Mouse (Mus musculus): ENCODE measurements around the gene Zdhhc18. TPM values are rescaled to one million over a fixed set of nuclear protein-coding genes. Genes with fewer than 3 reads are reported as not detected.
A peak's percentile ranks its signal among the peaks of the same experiment; 100 is the strongest.

Gene Zdhhc18
- polyA plus RNA-seq, 1 experiment from 2014 or later = 1.9 TPM

- 86% methylated on average over 8 of the region's 8 CpGs for WGBS
- Histone ChIP-seq H3K9me3 (ENCODE audit: control insufficient read depth, low read length) (no peaks in the 10 kb centered on the region), H3K4me3 (ENCODE audit: low read depth, low read length) (no peak overlapping the region), H3K27ac (ENCODE audit: low read depth) (no peak overlapping the region), H3K9ac (ENCODE audit: low read length) (no peak overlapping the region), H3K27me3 (replicated peaks; ENCODE audit: control insufficient read depth, insufficient read depth, low read length) (no peaks in the 10 kb centered on the region), H3K36me3 (ENCODE audit: control insufficient read depth, insufficient read depth, low read length) (peaks cover 28% of the 10 kb centered on the region), H3K4me2 (ENCODE audit: low read length) (no peak overlapping the region), H3K4me1 (replicated peaks; ENCODE audit: control insufficient read depth, insufficient read depth, low read length) (no peaks in the 10 kb centered on the region)
- DNase-seq (ENCODE audit: low spot score) (no peak), ATAC-seq (replicated peaks; ENCODE audit: low FRiP score, low TSS enrichment, low read depth) (no peak)
These were observed 29.3 kb downstream of the Zdhhc18 start for GRCm38 (mm10) chr4:133620668-133621067.

GRCm38 (mm10) chr4:133619473-133620136 is 30.3 kb downstream of the Zdhhc18 start:
- Histone ChIP-seq H3K4me2 (ENCODE audit: low read length) (no peak overlapping the region), H3K27me3 (replicated peaks; ENCODE audit: control insufficient read depth, insufficient read depth, low read length) (no peaks in the 10 kb centered on the region), H3K9me3 (ENCODE audit: control insufficient read depth, low read length) (no peaks in the 10 kb centered on the region), H3K4me3 (ENCODE audit: low read depth, low read length) (no peak overlapping the region), H3K4me1 (replicated peaks; ENCODE audit: control insufficient read depth, insufficient read depth, low read length) (no peaks in the 10 kb centered on the region), H3K36me3 (ENCODE audit: control insufficient read depth, insufficient read depth, low read length) (peaks cover 18% of the 10 kb centered on the region), H3K27ac (ENCODE audit: low read depth) (no peak overlapping the region), H3K9ac (ENCODE audit: low read length) (no peak overlapping the region)
- DNase-seq (ENCODE audit: low spot score) (no peak), ATAC-seq (replicated peaks; ENCODE audit: low FRiP score, low TSS enrichment, low read depth) (no peak)
- 61% methylated on average over 4 of the region's 4 CpGs for WGBS

GRCm38 (mm10) chr4:133617936-133618335 is 32.0 kb downstream of the Zdhhc18 start:
- Histone ChIP-seq H3K36me3 (ENCODE audit: control insufficient read depth, insufficient read depth, low read length) (peaks cover 15% of the 10 kb centered on the region; the same call in 1 of the 2 replicates), H3K27me3 (replicated peaks; ENCODE audit: control insufficient read depth, insufficient read depth, low read length) (no peaks in the 10 kb centered on the region), H3K4me2 (ENCODE audit: low read length) (no peak overlapping the region), H3K4me3 (ENCODE audit: low read depth, low read length) (no peak overlapping the region), H3K4me1 (replicated peaks; ENCODE audit: control insufficient read depth, insufficient read depth, low read length) (no peaks in the 10 kb centered on the region), H3K27ac (ENCODE audit: low read depth) (no peak overlapping the region), H3K9me3 (ENCODE audit: control insufficient read depth, low read length) (no peaks in the 10 kb centered on the region), H3K9ac (ENCODE audit: low read length) (no peak overlapping the region)
- ATAC-seq (replicated peaks; ENCODE audit: low FRiP score, low TSS enrichment, low read depth) (0 out of 2 replicates have a peak, but pooled peaks have one; percentile 9), DNase-seq (ENCODE audit: low spot score) (no peak)
- 93% methylated on average over 11 of the region's 11 CpGs for WGBS

GRCm38 (mm10) chr4:133615416-133615815 is 34.5 kb downstream of the Zdhhc18 start:
- H3K4me3 ChIP-seq (ENCODE audit: low read depth, low read length) = no peak overlapping the region
- 78% methylated on average over 10 of the region's 10 CpGs for WGBS
- peaks cover 21% of the 10 kb centered on the region; the same call in 1 of the 2 replicates for H3K36me3 ChIP-seq (ENCODE audit: control insufficient read depth, insufficient read depth, low read length)
- H3K27ac ChIP-seq (ENCODE audit: low read depth) = no peak overlapping the region
- H3K27me3 ChIP-seq (replicated peaks; ENCODE audit: control insufficient read depth, insufficient read depth, low read length) = no peaks in the 10 kb centered on the region
- H3K4me1 ChIP-seq (replicated peaks; ENCODE audit: control insufficient read depth, insufficient read depth, low read length) = no peaks in the 10 kb centered on the region
- ATAC-seq (replicated peaks; ENCODE audit: low FRiP score, low TSS enrichment, low read depth) (no peak), DNase-seq (ENCODE audit: low spot score) (no peak)
- no peak overlapping the region for H3K9ac ChIP-seq (ENCODE audit: low read length)
- no peak overlapping the region for H3K4me2 ChIP-seq (ENCODE audit: low read length)
- peaks cover 8% of the 10 kb centered on the region for H3K9me3 ChIP-seq (ENCODE audit: control insufficient read depth, low read length)

- no peak overlapping the region for H3K9ac ChIP-seq (ENCODE audit: low read length)
- ATAC-seq (replicated peaks; ENCODE audit: low FRiP score, low TSS enrichment, low read depth) = no peak
- H3K4me3 ChIP-seq (ENCODE audit: low read depth, low read length) = no peak overlapping the region
- H3K9me3 ChIP-seq (ENCODE audit: control insufficient read depth, low read length) = peaks cover 8% of the 10 kb centered on the region
- WGBS = 91% methylated on average over 8 of the region's 8 CpGs
- H3K36me3 ChIP-seq (ENCODE audit: control insufficient read depth, insufficient read depth, low read length) = peaks cover 20% of the 10 kb centered on the region; the same call in 1 of the 2 replicates
- no peaks in the 10 kb centered on the region for H3K4me1 ChIP-seq (replicated peaks; ENCODE audit: control insufficient read depth, insufficient read depth, low read length)
- no peak for DNase-seq (ENCODE audit: low spot score)
- no peak overlapping the region for H3K4me2 ChIP-seq (ENCODE audit: low read length)
- H3K27ac ChIP-seq (ENCODE audit: low read depth) = no peak overlapping the region
- H3K27me3 ChIP-seq (replicated peaks; ENCODE audit: control insufficient read depth, insufficient read depth, low read length) = no peaks in the 10 kb centered on the region
These were observed 35.6 kb downstream of the Zdhhc18 start for GRCm38 (mm10) chr4:133614274-133614761.

- no peak overlapping the region for H3K4me2 ChIP-seq (ENCODE audit: low read length)
- H3K36me3 ChIP-seq (ENCODE audit: control insufficient read depth, insufficient read depth, low read length) = peaks cover 20% of the 10 kb centered on the region; the same call in 1 of the 2 replicates
- no peaks in the 10 kb centered on the region for H3K4me1 ChIP-seq (replicated peaks; ENCODE audit: control insufficient read depth, insufficient read depth, low read length)
- no peak overlapping the region for H3K4me3 ChIP-seq (ENCODE audit: low read depth, low read length)
- ATAC-seq (replicated peaks; ENCODE audit: low FRiP score, low TSS enrichment, low read depth) = no peak
- no peak overlapping the region for H3K27ac ChIP-seq (ENCODE audit: low read depth)
- peaks cover 8% of the 10 kb centered on the region for H3K9me3 ChIP-seq (ENCODE audit: control insufficient read depth, low read length)
- WGBS = 79% methylated on average over 4 of the region's 4 CpGs
- H3K9ac ChIP-seq (ENCODE audit: low read length) = no peak overlapping the region
- no peaks in the 10 kb centered on the region for H3K27me3 ChIP-seq (replicated peaks; ENCODE audit: control insufficient read depth, insufficient read depth, low read length)
- no peak for DNase-seq (ENCODE audit: low spot score)
These were observed 36.1 kb downstream of the Zdhhc18 start for GRCm38 (mm10) chr4:133613867-133614266.

- Histone ChIP-seq H3K36me3 (ENCODE audit: control insufficient read depth, insufficient read depth, low read length) (peaks cover 28% of the 10 kb centered on the region), H3K27ac (ENCODE audit: low read depth) (no peak overlapping the region), H3K9ac (ENCODE audit: low read length) (no peak overlapping the region), H3K4me3 (ENCODE audit: low read depth, low read length) (no peak overlapping the region), H3K4me1 (replicated peaks; ENCODE audit: control insufficient read depth, insufficient read depth, low read length) (no peaks in the 10 kb centered on the region), H3K9me3 (ENCODE audit: control insufficient read depth, low read length) (peaks cover 8% of the 10 kb centered on the region), H3K4me2 (ENCODE audit: low read length) (no peak overlapping the region), H3K27me3 (replicated peaks; ENCODE audit: control insufficient read depth, insufficient read depth, low read length) (no peaks in the 10 kb centered on the region)
- WGBS = 97% methylated on average over 8 of the region's 8 CpGs
- DNase-seq (ENCODE audit: low spot score) (no peak), ATAC-seq (replicated peaks; ENCODE audit: low FRiP score, low TSS enrichment, low read depth) (no peak)
These were observed 36.9 kb downstream of the Zdhhc18 start for GRCm38 (mm10) chr4:133613026-133613425.

GRCm38 (mm10) chr4:133612416-133612815 is 37.5 kb downstream of the Zdhhc18 start:
- Histone ChIP-seq H3K4me3 (ENCODE audit: low read depth, low read length) (no peak overlapping the region), H3K36me3 (ENCODE audit: control insufficient read depth, insufficient read depth, low read length) (peaks cover 30% of the 10 kb centered on the region), H3K9me3 (ENCODE audit: control insufficient read depth, low read length) (peaks cover 8% of the 10 kb centered on the region), H3K9ac (ENCODE audit: low read length) (no peak overlapping the region), H3K27me3 (replicated peaks; ENCODE audit: control insufficient read depth, insufficient read depth, low read length) (no peaks in the 10 kb centered on the region), H3K4me1 (replicated peaks; ENCODE audit: control insufficient read depth, insufficient read depth, low read length) (no peaks in the 10 kb centered on the region), H3K27ac (ENCODE audit: low read depth) (no peak overlapping the region), H3K4me2 (ENCODE audit: low read length) (no peak overlapping the region)
- WGBS = 97% methylated on average over 7 of the region's 7 CpGs
- ATAC-seq (replicated peaks; ENCODE audit: low FRiP score, low TSS enrichment, low read depth) (no peak), DNase-seq (ENCODE audit: low spot score) (no peak)

GRCm38 (mm10) chr4:133611815-133612214 is 38.1 kb downstream of the Zdhhc18 start:
- H3K4me1 ChIP-seq (replicated peaks; ENCODE audit: control insufficient read depth, insufficient read depth, low read length) = no peaks in the 10 kb centered on the region
- peaks cover 30% of the 10 kb centered on the region for H3K36me3 ChIP-seq (ENCODE audit: control insufficient read depth, insufficient read depth, low read length)
- peaks cover 8% of the 10 kb centered on the region for H3K9me3 ChIP-seq (ENCODE audit: control insufficient read depth, low read length)
- H3K4me2 ChIP-seq (ENCODE audit: low read length) = no peak overlapping the region
- no peak overlapping the region for H3K9ac ChIP-seq (ENCODE audit: low read length)
- H3K4me3 ChIP-seq (ENCODE audit: low read depth, low read length) = no peak overlapping the region
- H3K27ac ChIP-seq (ENCODE audit: low read depth) = no peak overlapping the region
- H3K27me3 ChIP-seq (replicated peaks; ENCODE audit: control insufficient read depth, insufficient read depth, low read length) = no peaks in the 10 kb centered on the region
- DNase-seq (ENCODE audit: low spot score) (no peak), ATAC-seq (replicated peaks; ENCODE audit: low FRiP score, low TSS enrichment, low read depth) (no peak)
- WGBS = 97% methylated on average over 5 of the region's 5 CpGs
